Mouse (Mus musculus): ENCODE measurements at regions not wholly inside any gene's neighbourhood (a gene's known extent, or its start where the extent isn't known, plus 50 kb on each side); places are given as distances from the start of the nearest gene placed in this dataset.

DNA sequence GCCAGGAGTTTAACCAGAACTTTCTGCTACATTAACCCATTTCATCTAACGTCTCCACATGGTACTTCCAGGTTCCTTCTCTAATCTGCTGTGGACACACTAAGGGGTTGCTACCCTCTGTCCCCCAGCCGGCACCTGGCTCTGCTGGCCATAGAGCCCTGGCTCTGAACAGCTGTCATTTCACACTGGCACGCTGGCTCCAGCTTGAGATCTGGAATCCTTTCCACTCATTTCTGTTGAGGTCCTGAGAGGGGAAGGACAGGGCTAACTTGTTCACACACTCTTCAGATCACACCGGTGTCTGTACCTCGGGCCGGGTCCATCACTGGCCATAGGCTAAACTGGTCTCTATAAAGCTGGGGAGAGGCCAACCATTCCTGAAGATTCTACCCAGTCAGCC lies 226.6 kb upstream of the Zfp637 start:
- no peak for DNase-seq (ENCODE audit: low spot score in 2 of 2)

DNA sequence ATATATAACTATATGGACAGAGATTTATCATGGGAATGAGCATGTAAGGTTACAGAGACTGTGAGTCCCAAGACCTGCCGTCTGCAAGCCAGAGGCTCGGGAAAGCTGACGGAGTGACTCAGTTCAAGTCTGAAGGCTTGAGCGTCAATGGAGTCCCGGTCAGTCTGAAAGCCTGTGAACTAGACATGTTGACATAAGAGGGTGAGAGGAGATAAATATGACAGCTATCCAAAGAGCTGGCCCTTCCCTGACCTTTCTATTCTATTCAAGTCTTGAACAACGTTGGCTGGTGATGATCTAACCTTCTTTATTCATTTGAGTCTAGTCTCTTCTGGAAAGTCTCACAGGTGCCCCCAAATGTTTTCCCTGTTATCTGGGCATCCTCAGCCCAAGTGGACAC lies 223.8 kb upstream of the Zfp637 start:
- DNase-seq (ENCODE audit: low spot score in 2 of 2) = no peak

DNA sequence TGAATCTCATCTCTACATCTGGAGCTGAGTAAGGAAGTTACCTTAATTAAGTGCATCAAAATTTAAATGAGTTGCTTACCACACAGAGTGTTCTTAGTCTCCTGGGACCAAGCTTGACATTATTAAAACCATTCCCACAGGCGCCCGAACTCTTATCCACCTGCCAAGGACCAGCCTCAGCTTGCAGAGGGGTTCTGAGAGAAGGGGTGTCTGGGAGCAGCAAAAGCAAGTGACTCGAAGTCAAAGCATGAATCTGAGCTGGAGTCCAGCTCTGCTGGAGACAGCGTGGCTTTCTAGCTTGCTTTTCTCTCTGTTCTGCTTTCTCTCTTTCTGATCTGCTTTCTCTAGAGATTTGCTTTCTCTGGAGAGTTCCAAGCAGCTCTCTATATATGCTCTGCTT lies 223.0 kb upstream of the Zfp637 start:
- DNase-seq (ENCODE audit: low spot score in 2 of 2) = no peak

DNA sequence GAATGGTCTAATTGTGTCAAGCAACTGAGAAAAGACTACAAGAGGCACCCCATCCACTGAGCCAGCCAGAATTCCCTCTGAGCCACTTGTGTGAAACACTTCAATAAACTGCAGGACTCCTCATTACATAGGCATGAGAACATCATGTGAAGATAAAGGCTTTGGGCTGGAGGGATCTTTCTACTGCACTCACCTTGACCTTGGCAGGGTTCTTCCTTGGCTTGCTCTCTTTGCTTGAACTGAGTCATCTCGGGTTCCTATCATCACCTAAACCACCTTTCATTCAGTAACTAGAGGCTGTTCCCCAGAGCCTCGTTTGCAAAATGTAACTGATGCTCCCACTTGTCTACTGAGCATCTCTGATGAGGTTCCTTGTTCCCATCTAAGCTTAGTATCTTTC lies 221.4 kb upstream of the Zfp637 start:
- DNase-seq (ENCODE audit: low spot score in 2 of 2) = no peak

DNA sequence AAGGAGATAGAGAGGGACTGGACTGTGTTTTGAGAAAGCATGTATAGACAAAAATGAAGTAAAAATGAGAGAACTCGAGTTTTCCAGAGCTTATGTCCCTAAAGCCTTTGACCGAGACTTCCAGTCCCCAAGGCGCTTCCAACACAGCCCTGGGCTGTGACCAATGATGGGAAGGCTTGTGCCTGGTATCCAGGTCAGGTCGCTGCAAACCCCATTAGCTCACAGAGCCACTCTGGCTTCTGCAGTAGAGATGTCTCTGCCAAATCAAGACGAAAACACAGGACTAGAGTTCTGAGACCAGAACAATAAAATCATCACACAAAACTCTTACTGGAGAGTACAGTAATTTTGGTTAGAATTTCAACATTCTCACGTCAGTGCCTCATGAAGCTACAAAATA lies 218.5 kb upstream of the Zfp637 start:
- DNase-seq (ENCODE audit: low spot score in 2 of 2) = no peak

DNA sequence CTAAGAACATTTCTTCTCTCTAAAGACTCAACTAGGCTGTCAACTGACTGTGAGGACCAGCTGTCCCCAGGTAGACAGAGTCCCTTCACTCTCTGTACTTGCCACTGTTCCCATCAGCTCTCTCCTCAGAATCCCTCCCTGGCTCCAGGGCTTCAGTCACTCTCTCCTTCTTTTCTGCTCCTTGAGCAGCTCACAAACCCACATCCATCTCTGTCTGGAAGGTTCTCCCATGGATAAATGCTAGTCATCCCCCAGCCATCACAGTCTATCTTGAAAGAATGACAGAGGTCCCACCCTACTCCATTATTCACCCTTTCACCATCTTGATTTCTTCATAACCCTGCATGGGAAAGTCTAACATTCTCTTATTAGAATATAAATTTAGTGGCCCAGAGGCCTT lies 218.0 kb upstream of the Zfp637 start:
- no peak for DNase-seq (ENCODE audit: low spot score in 2 of 2)

DNA sequence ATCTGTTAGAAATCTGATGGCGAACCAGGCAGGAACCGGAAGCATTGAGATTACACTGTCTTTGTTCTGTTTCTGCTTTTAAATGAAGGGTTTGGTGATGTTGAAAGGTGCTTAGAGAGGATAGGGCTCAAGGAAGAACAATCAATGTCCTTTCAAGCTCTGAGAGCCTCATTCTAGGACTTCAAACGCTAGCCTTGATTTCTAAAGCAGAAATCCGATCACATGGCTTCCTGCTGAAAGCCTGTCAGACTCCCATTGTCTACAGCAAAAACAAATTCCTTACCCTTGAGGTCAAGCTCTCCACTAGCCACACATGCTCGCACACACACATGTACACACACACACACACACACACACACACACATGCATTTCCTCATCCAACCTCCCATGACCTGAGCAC lies 215.3 kb upstream of the Zfp637 start:
- no peak for DNase-seq (ENCODE audit: low spot score in 2 of 2)

DNA sequence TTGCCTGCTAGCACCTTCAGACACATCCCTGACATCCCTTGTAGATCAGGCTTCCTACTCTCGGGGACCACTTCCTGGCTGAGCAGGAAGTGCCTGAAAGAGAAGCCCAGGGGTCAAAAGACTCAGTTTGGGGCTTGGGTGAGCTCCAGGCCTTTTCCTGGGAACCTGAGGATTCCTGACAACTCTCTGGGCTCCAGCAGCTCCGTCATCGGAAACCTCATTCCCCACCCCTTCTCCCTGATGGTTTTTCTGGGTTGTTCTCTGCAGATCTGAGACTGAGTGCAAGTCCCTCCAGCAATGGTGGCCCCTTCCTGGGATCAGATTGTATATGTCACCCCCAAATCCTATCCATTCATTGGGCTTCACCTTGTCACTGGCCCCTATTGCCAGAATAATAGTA lies 213.5 kb upstream of the Zfp637 start:
- DNase-seq (ENCODE audit: low spot score in 2 of 2) = no peak

DNA sequence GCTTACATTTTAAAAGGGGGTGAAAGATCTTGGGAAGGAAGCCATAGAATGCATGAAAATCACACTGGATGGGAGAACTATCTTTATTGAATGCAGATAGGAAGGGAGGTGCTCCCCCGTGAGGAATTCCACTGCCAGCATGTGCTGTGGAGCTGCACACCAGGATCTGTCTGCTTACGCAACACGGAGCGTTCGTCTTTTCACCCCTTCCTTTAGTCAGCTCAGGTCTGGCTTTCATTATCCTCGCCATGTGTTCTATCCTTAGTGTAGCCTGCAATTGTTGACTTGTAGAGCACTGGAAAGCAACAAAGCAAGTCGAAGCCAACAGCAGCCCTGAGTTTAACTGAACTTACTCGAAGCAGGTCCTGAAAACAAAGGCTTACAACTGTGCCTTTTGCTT lies 194.4 kb upstream of the Zfp637 start:
- DNase-seq (ENCODE audit: low spot score in 2 of 2) = peak in 1 of 2 experiments; percentile 8

DNA sequence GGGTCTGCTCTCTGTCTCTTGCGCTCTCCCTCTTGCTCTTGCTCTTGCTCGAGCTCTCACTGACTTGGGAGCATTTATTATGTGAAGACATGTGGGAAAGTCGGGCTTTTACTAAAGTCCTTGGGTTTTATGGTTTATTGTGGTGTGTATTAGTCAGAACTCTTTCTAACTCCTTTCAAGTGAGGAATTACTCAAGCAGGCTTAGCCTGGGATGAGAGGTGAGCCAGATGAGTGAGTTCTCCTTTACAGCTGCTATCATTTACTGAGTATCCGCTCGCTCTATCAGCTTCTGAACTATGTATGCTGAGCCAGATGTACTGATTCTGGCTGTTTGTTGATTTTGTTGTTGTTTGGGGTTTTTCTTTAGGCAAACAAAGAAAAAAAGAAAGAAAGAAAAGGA lies 190.4 kb upstream of the Zfp637 start:
- no peak for DNase-seq (ENCODE audit: low spot score in 2 of 2)

DNA sequence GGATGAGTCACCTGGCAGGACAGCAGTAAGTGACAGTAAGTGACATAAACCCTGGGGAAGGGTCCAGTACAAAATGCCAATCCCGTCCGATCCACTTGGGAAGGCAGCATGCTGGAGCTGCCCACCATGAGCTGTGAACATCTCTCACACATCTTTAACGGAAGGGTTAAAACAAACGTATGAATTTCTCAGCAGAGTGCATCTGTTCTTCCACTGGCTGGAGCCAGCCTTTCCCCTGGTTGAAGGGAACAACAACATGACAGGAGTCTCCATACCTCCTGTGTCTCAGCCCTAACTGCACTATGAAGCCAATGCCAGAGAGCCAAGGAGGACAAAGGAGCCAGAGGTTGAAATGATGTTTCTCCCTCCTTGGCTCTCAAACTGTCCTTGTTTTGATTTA lies 189.4 kb upstream of the Zfp637 start:
- DNase-seq (ENCODE audit: low spot score in 2 of 2) = no peak

DNA sequence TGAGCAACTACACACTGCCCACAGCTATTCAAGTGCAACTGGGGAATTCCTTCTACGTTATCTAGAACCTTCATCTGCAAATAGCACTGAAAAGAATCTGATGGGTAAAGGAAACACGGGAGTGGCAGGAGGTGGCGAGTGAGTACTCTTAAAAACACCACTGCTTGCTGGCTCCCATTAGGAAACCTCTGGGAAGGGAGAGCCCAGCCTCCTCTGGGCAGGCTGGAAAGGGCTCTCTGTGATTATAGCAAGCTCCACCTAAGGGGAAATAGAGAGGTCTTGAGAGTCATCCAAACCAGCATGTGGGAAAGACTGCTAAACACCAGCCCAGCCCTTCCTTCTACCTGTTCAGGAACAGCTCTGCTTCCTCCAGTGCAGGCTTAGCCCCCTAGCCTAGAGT lies 189.0 kb upstream of the Zfp637 start:
- DNase-seq (ENCODE audit: low spot score in 2 of 2) = no peak

DNA sequence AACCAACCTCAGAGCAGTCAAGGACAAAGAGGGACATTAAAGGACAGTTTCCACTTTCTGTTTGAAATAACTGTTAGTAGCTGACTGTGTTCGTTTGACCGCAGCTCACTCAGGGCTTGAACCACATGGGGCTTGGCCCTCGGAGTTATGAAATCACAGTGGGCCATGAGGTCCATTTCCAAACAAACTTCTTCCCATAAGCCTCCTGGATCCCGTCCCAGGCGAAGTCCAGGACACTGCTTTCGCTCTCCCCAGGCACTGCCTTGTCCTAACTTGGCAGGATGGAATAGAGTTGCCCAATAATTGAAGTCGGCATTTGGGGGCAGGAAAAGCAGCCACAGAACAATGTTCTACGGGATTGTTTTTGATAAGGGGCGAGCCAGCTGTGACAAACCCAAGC lies 188.1 kb upstream of the Zfp637 start:
- no peak for DNase-seq (ENCODE audit: low spot score in 2 of 2)

DNA sequence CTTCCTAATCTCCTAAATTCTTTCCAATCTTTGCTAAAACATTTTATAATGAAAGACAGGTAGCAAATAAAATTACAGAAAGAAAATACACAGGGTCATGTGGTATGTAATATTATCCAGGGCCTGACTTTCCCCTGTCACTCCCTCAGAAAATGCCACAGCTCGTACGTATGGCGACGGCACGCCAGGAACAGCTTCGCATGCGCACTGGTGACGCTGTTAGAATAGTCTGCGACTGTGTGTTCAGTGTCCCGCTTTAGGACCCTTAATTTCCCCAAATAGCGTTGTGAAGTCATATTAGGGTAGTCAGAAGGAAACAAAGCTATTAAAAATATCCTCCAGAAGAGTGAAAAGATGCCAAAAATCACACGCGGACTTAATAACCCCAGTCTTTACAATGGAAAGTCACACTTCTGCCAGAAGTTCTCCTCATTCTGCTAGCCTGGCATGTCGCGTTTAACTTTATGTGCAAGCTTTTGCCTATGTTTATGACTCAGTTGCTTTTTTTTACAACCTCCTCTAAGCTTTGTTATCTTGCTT lies 187.0 kb upstream of the Zfp637 start:
- no peak for DNase-seq (ENCODE audit: low spot score in 2 of 2)

DNA sequence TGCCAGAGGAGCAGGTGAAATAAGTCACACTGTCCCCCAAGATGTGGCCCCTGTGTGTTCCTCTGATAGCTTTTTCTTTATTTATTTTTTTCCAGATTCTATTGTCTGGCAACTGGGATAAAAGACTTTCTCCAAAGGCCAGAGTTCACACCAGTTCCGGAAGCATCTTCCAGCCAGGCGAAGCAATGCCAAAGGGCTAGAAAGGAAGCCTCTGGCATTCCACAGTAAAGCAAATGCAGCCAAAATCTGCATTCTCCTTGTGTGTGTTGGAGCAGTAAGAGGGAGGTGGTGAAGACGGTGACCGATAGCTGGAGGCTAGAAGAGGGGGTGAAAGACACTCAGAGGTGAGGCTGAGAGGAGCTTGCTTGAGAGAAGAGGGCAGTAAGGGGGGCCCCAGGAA lies 185.0 kb upstream of the Zfp637 start:
- DNase-seq (ENCODE audit: low spot score in 2 of 2) = no peak

DNA sequence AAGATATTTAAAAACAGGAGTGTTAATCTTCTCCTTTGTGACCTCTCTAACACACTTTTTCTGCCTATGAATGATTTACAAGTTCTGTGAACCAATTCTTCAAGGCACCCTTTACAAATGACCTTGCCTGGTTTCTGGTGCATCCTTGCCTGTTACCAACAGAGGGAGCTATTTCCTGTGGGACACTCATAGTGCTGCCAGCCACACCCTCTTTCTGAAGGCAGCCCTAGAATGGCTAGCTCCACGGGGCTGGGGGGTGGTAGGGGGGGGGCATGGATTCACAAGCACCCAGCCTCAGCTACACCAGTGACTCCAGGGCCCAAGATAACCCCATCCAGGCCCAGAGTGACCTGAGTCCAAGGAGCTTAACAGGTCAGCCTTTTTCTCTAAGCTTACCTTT lies 180.4 kb upstream of the Zfp637 start:
- no peak for DNase-seq (ENCODE audit: low spot score in 2 of 2)

DNA sequence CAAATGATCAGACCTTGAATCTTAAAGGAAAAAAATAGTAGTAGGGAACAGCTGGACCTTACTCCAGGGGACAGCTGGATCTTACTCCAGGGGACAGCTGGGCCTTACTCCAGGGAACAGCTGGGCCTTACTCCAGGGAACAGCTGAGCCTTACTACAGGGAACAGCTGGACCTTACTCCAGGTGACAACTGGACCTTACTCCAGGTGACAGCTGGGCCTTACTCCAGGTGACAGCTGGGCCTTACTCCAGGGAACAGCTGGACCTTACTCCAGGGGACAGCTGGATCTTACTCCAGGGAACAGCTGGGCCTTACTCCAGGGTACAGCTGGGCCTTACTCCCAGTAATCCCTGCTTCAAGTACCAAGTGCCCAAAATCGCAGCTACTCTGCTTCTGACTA lies 178.3 kb upstream of the Zfp637 start:
- DNase-seq (ENCODE audit: low spot score in 2 of 2) = no peak

DNA sequence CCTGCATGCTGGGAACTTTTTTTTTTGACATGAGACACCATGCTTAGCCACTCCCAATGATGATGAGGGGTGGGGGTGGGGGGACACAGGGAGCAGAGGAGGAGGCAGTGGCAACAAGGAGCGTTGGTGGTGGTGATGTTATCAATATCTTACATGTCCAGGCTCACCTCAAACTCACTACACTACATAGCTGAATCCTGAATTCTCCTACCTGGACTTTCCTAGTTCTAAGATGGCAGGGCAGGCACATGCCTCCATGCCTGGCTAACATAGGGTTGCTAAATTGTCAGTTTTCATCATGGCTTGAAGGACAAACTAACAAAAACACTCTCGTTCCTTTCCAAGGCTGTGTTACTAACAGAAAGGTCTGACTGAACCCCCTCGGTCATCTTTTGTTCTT lies 170.6 kb upstream of the Zfp637 start:
- no peak for DNase-seq (ENCODE audit: low spot score in 2 of 2)

DNA sequence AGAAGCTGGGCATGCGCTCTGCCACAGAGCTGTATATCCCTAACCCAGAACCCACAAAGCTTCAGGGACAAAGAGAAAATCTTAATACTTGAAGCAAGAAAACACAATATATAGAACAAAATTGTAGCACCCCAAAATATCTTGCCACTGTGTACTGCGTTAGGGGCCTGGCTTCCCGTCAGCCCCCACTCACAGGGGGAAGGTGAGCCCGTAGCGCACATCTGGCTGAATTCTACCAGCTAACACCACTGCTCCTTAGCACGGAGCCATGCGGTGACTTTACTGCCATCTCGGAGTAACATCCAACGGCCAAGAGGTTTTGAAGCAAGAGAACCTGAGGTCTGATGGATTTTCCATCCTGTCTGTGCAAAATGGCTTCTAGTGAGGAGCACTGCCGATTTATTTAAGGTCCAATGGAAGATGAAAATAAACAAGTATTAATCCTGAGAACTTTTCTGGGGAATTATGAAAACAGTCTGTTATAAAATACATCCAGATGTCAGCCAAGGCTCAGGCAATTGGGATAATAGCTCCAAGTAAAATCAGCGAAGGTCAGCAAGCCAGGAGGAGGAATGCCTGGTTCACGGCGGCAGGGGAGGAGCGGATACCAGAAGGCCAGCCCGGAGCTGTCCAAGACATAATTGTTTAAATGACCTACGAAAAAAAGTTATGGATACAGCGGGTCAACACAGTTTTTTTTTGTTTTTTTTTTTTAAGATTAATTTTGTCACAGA lies 170.0 kb upstream of the Zfp637 start:
- DNase-seq (ENCODE audit: low spot score in 2 of 2) = no peak

DNA sequence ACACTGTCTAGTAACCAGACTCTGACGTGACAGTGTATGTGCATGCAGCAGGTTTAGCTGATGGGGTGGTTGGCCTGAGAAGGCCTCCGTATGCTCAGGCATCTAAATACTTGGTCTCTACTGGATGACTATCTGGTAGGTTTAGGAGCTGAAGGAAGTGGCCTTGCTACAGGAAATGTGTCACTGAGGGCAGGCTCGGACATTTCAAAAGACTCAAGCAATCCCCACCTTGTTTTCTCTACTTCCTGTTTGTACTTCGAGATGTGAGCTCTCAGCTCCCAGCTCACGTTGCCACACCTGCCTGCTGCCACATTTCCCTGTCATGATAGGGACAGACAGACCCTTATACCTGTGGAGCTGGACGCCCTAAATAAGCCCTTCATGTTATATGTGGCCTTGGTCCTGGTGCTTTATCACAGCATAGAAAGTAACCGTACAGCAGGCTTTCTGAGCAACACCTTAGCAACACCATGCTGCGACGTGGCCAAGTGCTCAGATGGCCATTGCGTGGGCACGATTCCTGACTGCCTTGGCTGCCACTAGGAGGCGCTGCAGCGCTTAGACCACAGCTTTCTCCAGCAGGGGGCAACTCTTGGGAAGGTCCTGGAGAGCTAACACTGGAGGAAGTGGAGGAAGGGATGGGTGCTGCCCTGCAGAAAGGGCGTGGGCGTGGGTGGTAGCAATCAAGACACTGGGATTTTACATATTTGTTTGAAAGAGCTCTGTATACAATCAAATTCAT lies 165.8 kb upstream of the Zfp637 start:
- DNase-seq (ENCODE audit: low spot score in 2 of 2) = no peak

DNA sequence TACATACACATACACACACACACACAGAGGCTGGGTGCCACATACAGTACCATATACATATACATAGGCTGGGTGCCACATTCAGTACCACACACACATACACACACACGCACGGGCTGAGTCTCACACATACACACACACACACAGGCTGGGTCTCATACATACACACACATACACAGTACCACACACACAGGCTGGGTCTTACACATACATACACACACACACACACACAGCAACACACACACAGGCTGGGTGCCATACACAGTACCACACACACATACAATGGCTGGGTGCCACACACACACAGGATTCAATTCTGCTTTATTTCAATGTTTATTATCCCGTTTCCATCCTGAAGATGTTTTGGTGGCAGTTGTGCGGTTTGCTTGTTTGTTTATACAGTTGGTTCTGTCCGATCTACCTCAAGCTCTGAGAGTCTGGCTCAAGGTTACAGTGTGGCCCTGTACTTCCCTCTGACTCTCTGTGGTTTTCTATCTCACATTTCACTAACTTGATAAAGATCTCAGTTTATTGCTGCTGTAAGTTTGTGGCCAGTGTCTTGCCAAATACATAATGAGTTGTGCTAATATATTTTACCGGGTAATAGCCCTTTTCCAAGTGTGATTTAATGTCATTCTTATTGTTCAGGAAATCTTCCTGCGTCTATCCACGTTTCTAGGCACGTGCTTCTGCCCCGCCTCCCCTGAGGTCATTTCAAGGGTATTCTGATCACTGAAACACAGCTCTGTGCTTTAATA lies 164.7 kb upstream of the Zfp637 start:
- DNase-seq (ENCODE audit: low spot score in 2 of 2) = no peak

DNA sequence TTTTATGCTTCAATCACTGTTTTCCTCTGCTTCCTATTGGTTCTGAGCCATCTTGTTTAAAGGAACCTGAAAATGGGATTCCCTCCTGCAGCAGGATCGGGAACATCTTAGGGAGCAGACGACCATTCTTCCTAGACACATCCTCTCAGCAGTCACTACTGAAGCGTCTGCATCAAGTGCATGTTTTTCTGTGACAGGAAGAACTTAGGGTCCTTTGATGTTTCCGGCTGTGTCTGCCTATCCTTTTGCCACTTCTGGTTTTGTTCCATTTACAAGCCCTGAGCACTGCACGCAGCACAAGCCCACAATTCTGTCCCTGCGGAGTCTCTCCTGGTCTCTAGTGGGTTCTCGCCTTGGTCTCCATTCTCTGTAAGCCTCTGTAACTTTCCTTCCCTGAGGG lies 163.9 kb upstream of the Zfp637 start:
- DNase-seq (ENCODE audit: low spot score in 2 of 2) = no peak

DNA sequence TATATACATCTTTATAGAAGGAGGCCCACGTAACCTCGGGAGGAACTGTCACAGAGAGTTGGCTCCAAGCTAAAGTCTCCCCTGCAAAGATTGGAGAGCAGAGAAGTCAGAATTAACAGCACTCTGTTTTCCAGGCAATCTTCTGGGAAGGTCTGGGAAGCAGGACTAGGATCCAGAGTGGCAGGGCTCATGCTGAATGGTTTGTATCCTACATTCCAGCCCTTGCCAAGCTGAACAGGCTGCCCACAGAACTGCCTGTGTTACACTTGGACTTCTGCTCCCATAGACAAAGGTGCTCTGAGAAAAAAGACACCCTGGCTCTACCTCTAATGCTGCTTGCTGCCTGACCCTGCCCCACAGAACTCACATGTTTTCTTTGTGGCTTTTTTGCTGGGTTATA lies 163.2 kb upstream of the Zfp637 start:
- no peak for DNase-seq (ENCODE audit: low spot score in 2 of 2)

Measured in right cerebral cortex, adult 2 months (tissue).